8 mouse cellular contexts compared by ENCODE assay signal in genomic region chr4:95051311-95051871, GRCm38 (mm10). TPM values are rescaled to one million over a fixed set of nuclear protein-coding genes. Genes with fewer than 3 reads are reported as not detected.
DNase-seq lines count a peak whose midpoint lies in the region; ATAC-seq lines count a peak whose summit lies in the region.

No protein-coding gene starts in this region.

- peaks cover 30% of the 10 kb centered on the region for H3K4me1 ChIP-seq in erythroblast, embryonic 14.5 days (ENCODE audit: control insufficient read depth)
- peaks cover 35% of the 10 kb centered on the region for H3K4me1 ChIP-seq in kidney, embryonic 14.5 days (ENCODE audit: control insufficient read depth, insufficient read depth, low read length)
- peaks cover 24% of the 10 kb centered on the region for H3K4me1 ChIP-seq in liver, embryonic 15.5 days (replicated peaks)
- H3K4me1 ChIP-seq in neural tube, embryonic 13.5 days (replicated peaks): peaks cover 37% of the 10 kb centered on the region

- H3K27ac ChIP-seq in kidney, embryonic 14.5 days (ENCODE audit: low read depth, low read length): peak overlapping the region; percentile 100
- H3K27ac ChIP-seq in liver, embryonic 15.5 days (replicated peaks): peak overlapping the region; percentile 86
- H3K27ac ChIP-seq in neural tube, embryonic 13.5 days (replicated peaks): peak overlapping the region; percentile 92

- peak overlapping the region; percentile 85 for H3K4me2 ChIP-seq in kidney, embryonic 14.5 days (replicated peaks; ENCODE audit: low read depth, low read length)
- peak overlapping the region; percentile 82 for H3K4me2 ChIP-seq in liver, embryonic 15.5 days
- H3K4me2 ChIP-seq in neural tube, embryonic 13.5 days: peak overlapping the region; percentile 96

- DNase-seq in embryo, embryonic 10 days (ENCODE audit: low spot score): peak; percentile 69
- peak; percentile 64 for DNase-seq in gastrocnemius, postnatal 10 days
- DNase-seq in testis, postnatal 10 days (ENCODE audit: low spot score): peak; percentile 75

- H3K4me3 ChIP-seq in erythroblast, embryonic 14.5 days (replicated peaks): peak overlapping the region; percentile 64
- peak overlapping the region; percentile 87 for H3K4me3 ChIP-seq in kidney, embryonic 14.5 days (ENCODE audit: low read length)
- H3K4me3 ChIP-seq in liver, embryonic 15.5 days (replicated peaks): peak overlapping the region; percentile 62
- H3K4me3 ChIP-seq in neural tube, embryonic 13.5 days: peak overlapping the region; percentile 76

- peaks cover 74% of the 10 kb centered on the region for H3K27me3 ChIP-seq in erythroblast, embryonic 14.5 days (ENCODE audit: control insufficient read depth)
- H3K27me3 ChIP-seq in kidney, embryonic 14.5 days (ENCODE audit: control insufficient read depth, insufficient read depth, low read length): no peaks in the 10 kb centered on the region
- H3K27me3 ChIP-seq in liver, embryonic 15.5 days: peaks cover 79% of the 10 kb centered on the region
- no peaks in the 10 kb centered on the region for H3K27me3 ChIP-seq in neural tube, embryonic 13.5 days

- H3K9me3 ChIP-seq in erythroblast, embryonic 14.5 days (ENCODE audit: control insufficient read depth, low read length): peaks cover 9% of the 10 kb centered on the region; the same call in 1 of the 2 replicates
- H3K9me3 ChIP-seq in kidney, embryonic 14.5 days (ENCODE audit: control insufficient read depth, low read length): no peaks in the 10 kb centered on the region
- H3K9me3 ChIP-seq in liver, embryonic 15.5 days (replicated peaks): no peaks in the 10 kb centered on the region
- no peaks in the 10 kb centered on the region for H3K9me3 ChIP-seq in neural tube, embryonic 13.5 days

- no peaks in the 10 kb centered on the region for H3K36me3 ChIP-seq in erythroblast, embryonic 14.5 days (ENCODE audit: control insufficient read depth)
- H3K36me3 ChIP-seq in kidney, embryonic 14.5 days (ENCODE audit: control insufficient read depth, insufficient read depth, low read length): no peaks in the 10 kb centered on the region
- H3K36me3 ChIP-seq in liver, embryonic 15.5 days (replicated peaks): no peaks in the 10 kb centered on the region
- no peaks in the 10 kb centered on the region for H3K36me3 ChIP-seq in neural tube, embryonic 13.5 days

- peak overlapping the region; percentile 96 for H3K9ac ChIP-seq in kidney, embryonic 14.5 days (ENCODE audit: low read depth, low read length)
- H3K9ac ChIP-seq in liver, embryonic 15.5 days: peak overlapping the region; percentile 66
- peak overlapping the region; percentile 80 for H3K9ac ChIP-seq in neural tube, embryonic 13.5 days

- WGBS in kidney, embryonic 14.5 days: 0% methylated on average over 54 of the region's 54 CpGs
- under 1% methylated on average over 54 of the region's 54 CpGs for WGBS in liver, embryonic 15.5 days (ENCODE audit: insufficient replicate concordance)
- WGBS in neural tube, embryonic 13.5 days: under 1% methylated on average over 54 of the region's 54 CpGs

- no peak for ATAC-seq in erythroblast, adult 5-6 weeks (replicated peaks; ENCODE audit: low FRiP score, poor library complexity, severe bottlenecking)
- ATAC-seq in kidney, embryonic 14.5 days (ENCODE audit: low FRiP score, low TSS enrichment): 0 out of 2 replicates have a peak, but pooled peaks have one; percentile 0
- ATAC-seq in liver, embryonic 15.5 days (ENCODE audit: insufficient read depth): peak; percentile 6; the same call in 1 of the 2 replicates
- peak; percentile 5 for ATAC-seq in neural tube, embryonic 13.5 days (ENCODE audit: low read depth)

RNA-seq across cellular contexts. Expression of gene Jun, which starts 0.6 kb away (rescaled TPM):
- polyA plus RNA-seq in erythroblast, embryonic 14.5 days (2012): 13.7 and 15.0 TPM in 2 replicates
- 8.8 and 11.5 TPM in 2 replicates for total RNA-seq in erythroblast, adult 5-6 weeks (2015; ENCODE audit: low replicate concordance)
- 13.4 and 21.8 TPM in 2 replicates for total RNA-seq in erythroblast, adult 5-6 weeks (2017; ENCODE audit: low replicate concordance)
- 100 to 1,000 TPM in 1 of 2 experiments, 10 to 100 TPM in 1; 31.5 to 100 TPM for total RNA-seq in gastrocnemius, postnatal 10 days (2021)
- polyA plus RNA-seq in kidney, embryonic 14.5 days (2014; fragmentation: Nextera tagmentation; extraction: Ambion mirVana): 24.0 and 30.2 TPM in 2 replicates
- 5.9 and 7.6 TPM in 2 replicates for polyA plus RNA-seq in liver, embryonic 15.5 days (2015; fragmentation: Nextera tagmentation; extraction: Ambion mirVana)
- 77.6 and 79.5 TPM in 2 replicates for polyA plus RNA-seq in neural tube, embryonic 13.5 days (2015; fragmentation: Nextera tagmentation; extraction: Ambion mirVana)
